Mouse (Mus musculus): Measurements from ENCODE around the gene Cpt1a.

Cpt1a gene

GRCm38 (mm10) chr19:3374028-3374427 lies 51.9 kb downstream of the Cpt1a start:
- peak; percentile 17 for DNase-seq

GRCm38 (mm10) chr19:3375945-3376495 lies 53.9 kb downstream of the Cpt1a start:
- no peak for DNase-seq

GRCm38 (mm10) chr19:3376966-3377715 lies 55.0 kb downstream of the Cpt1a start:
- DNase-seq, result no peak

- DNase-seq, result no peak
Measured at GRCm38 (mm10) chr19:3378614-3379013, 56.5 kb downstream of the Cpt1a start.

GRCm38 (mm10) chr19:3388061-3388460 lies 65.9 kb downstream of the Cpt1a start:
- DNase-seq, result no peak

GRCm38 (mm10) chr19:3388629-3389057 lies 66.5 kb downstream of the Cpt1a start, which contains the start of gene Tesmin:
TSS of gene Tesmin (plus strand) at chr19:3388857.
- peak; percentile 93 for DNase-seq

GRCm38 (mm10) chr19:3389089-3389488 lies 67.0 kb downstream of the Cpt1a start:
- DNase-seq, result peak; percentile 90

GRCm38 (mm10) chr19:3392384-3392783 lies 70.2 kb downstream of the Cpt1a start:
- DNase-seq, result no peak

- DNase-seq, result peak; percentile 52
Measured at GRCm38 (mm10) chr19:3394216-3394615, 72.1 kb downstream of the Cpt1a start.

GRCm38 (mm10) chr19:3400057-3400456 lies 77.9 kb downstream of the Cpt1a start:
- DNase-seq, result no peak

- no peak for DNase-seq
Measured at GRCm38 (mm10) chr19:3401504-3401903, 79.4 kb downstream of the Cpt1a start.

- DNase-seq, result peak; percentile 62
Measured at GRCm38 (mm10) chr19:3401943-3402342, 79.8 kb downstream of the Cpt1a start.

GRCm38 (mm10) chr19:3402390-3402789 lies 80.3 kb downstream of the Cpt1a start:
- DNase-seq, result no peak

GRCm38 (mm10) chr19:3404030-3404429 lies 81.9 kb downstream of the Cpt1a start:
- no peak for DNase-seq

GRCm38 (mm10) chr19:3405531-3406281 lies 83.6 kb downstream of the Cpt1a start:
- DNase-seq, result no peak

- DNase-seq, result peak; percentile 59
Measured at GRCm38 (mm10) chr19:3414268-3414733, 92.2 kb downstream of the Cpt1a start, which contains the start of gene Gal. TSS of gene Gal (minus strand) at chr19:3414544.

GRCm38 (mm10) chr19:3419251-3419650 lies 97.1 kb downstream of the Cpt1a start:
- DNase-seq, result no peak

- peak; percentile 67 for DNase-seq
Measured at GRCm38 (mm10) chr19:3422488-3422887, 100.4 kb downstream of the Cpt1a start.

GRCm38 (mm10) chr19:3422981-3423380 lies 100.8 kb downstream of the Cpt1a start:
- no peak for DNase-seq

GRCm38 (mm10) chr19:3424214-3424613 lies 102.1 kb downstream of the Cpt1a start:
- no peak for DNase-seq

GRCm38 (mm10) chr19:3428057-3428830 lies 106.1 kb downstream of the Cpt1a start:
- no peak for DNase-seq

- DNase-seq, result peak; percentile 27
Measured at GRCm38 (mm10) chr19:3429156-3429816, 107.2 kb downstream of the Cpt1a start.

All from retina, postnatal 1 day (tissue).